ENCODE assay signal across 1 mouse cellular context in genomic region chr4:148140098-148141011, GRCm38 (mm10).
TF ChIP-seq lines count a peak whose summit lies in the region.

No protein-coding gene starts in this region.

TF ChIP-seq in MEL, 35 proteins besides CTCF, POLR2A, EP300 and RAD21 (continued from another document):
- TF ChIP-seq POLR2AphosphoS5 (IDR thresholded peaks at IDR 0.05; ENCODE audit: borderline replicate concordance, low read depth, low read length) (no peak), ETS1 (IDR thresholded peaks at IDR 0.05; ENCODE audit: low read depth, low read length) (no peak), TAL1 (IDR thresholded peaks at IDR 0.05; ENCODE audit: low read length) (no peak), SIN3A (IDR thresholded peaks at IDR 0.05; ENCODE audit: low read length) (no peak; the same call in none of the 2 replicates), GABPA (IDR thresholded peaks at IDR 0.05; ENCODE audit: low read depth, low read length) (no peak), RCOR1 (IDR thresholded peaks at IDR 0.05; ENCODE audit: low read depth, low read length) (no peak), BHLHE40 (IDR thresholded peaks at IDR 0.05; ENCODE audit: borderline replicate concordance, low read depth, low read length) (no peak), MAFK (IDR thresholded peaks at IDR 0.05; ENCODE audit: borderline replicate concordance, low read depth, low read length) (no peak), CHD2 (IDR thresholded peaks at IDR 0.05; ENCODE audit: low read length) (no peak), USF2 (IDR thresholded peaks at IDR 0.05; ENCODE audit: borderline replicate concordance in 1 of 2, insufficient read depth in 1 of 2, low read depth in 1 of 2, low read length in 2 of 2) (no peak), NELFE (IDR thresholded peaks at IDR 0.05; ENCODE audit: low read depth, low read length) (peak; percentile 70), MAZ (IDR thresholded peaks at IDR 0.05; ENCODE audit: low read depth, low read length) (no peak), KAT2A (conservative IDR thresholded peaks at IDR 0.05; ENCODE audit: low read depth, low read length) (no peak), USF1 (IDR thresholded peaks at IDR 0.05; ENCODE audit: low read depth, low read length) (no peak), HCFC1 (IDR thresholded peaks at IDR 0.05; ENCODE audit: low read depth, low read length) (peak; percentile 21; the same call in 1 of the 2 replicates)
